Mouse (Mus musculus) kidney, adult 2 months (tissue): Measurements from ENCODE around the gene Man2a1. TPM values are rescaled to one million over a fixed set of nuclear protein-coding genes. Genes with fewer than 3 reads are reported as not detected.

Experiments used
- DNase-seq: peaks from one replicate; pipeline ENCODE4 v3.0.0; 2021
- H3K27ac ChIP-seq: fragments of 200-500 bp; 2 replicates; pipeline ENCODE4 v1.5.1; 2012; ENCODE audit warnings: low read depth, low read length, control low read depth, inconsistent platforms; ENCODE audit not compliant: insufficient read depth
- H3K27me3 ChIP-seq: fragments of 200-500 bp; replicated peaks from 2 replicates; pipeline ENCODE4 v1.6.1; 2012; ENCODE audit warnings: mild to moderate bottlenecking, moderate library complexity, low read length, inconsistent platforms; ENCODE audit not compliant: control insufficient read depth, insufficient read depth
- H3K36me3 ChIP-seq: fragments of 200-500 bp; 2 replicates; pipeline ENCODE4 v1.6.1; 2012; ENCODE audit warnings: mild to moderate bottlenecking, moderate library complexity, low read length, inconsistent platforms; ENCODE audit not compliant: control insufficient read depth, insufficient read depth
- H3K4me1 ChIP-seq: fragments of 200-500 bp; 2 replicates; pipeline ENCODE4 v1.6.1; 2011; ENCODE audit warnings: low read length; ENCODE audit not compliant: control insufficient read depth, insufficient read depth
- H3K4me3 ChIP-seq: fragments of 200-500 bp; 2 replicates; pipeline ENCODE4 v1.5.1; 2011; ENCODE audit warnings: mild to moderate bottlenecking, low read depth, low read length, control low read depth; ENCODE audit not compliant: insufficient read depth
- CTCF ChIP-seq: fragments of 200-500 bp; conservative IDR thresholded peaks from 2 replicates; pipeline ENCODE4 v1.5.1; 2011; ENCODE audit warnings: low read depth, mild to moderate bottlenecking, control low read depth, low read length, moderate library complexity, mixed read lengths; ENCODE audit not compliant: insufficient read depth, insufficient read length
- POLR2A ChIP-seq: fragments of 200-500 bp; IDR thresholded peaks from one replicate; pipeline ENCODE4 v1.6.1; 2011; ENCODE audit warnings: low read depth, low read length, control low read depth
- WGBS: fragments of 180-500 bp; shearing (Covaris S2); methylation state at CpG from one replicate; pipeline ENCODE4 v1.1.7; 2018; 5-methylcytosine and 5-hydroxymethylcytosine counted together
- polyA plus RNA-seq: library from polyadenylated mRNA; depleted of rRNA; stranded (reverse); fragments of >200 nt; gene quantifications from 2 replicates; pipeline ENCODE4 v1.2.3, GENCODE M21; 2012

The Man2a1 gene
- polyA plus RNA-seq, 1 experiment, result 27.3 TPM

DNA sequence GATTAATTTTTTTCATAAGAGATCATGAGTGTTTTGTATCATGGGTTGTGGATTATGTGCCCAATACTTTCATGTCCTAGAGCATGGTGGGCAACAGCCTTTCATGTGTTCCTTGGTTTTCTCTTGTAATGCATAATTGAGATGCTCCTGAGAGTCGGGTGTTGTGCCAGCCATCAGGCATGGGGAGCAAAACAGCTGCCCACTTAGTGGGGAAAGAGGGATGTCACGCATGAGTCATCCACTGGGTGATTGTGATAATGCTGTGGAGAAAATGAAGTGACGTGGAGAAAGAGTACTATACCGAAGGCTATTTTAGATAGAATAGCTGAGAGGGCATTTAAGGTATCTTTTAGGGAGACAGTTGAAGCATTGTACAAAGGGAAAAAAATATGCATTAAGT, 18.5 kb downstream of the Man2a1 start:
- 90% methylated on average over 4 of the region's 4 CpGs for WGBS
- TF ChIP-seq CTCF, result no peak
- TF ChIP-seq POLR2A, result no peak
- Histone ChIP-seq H3K36me3 (no peaks in the 10 kb centered on the region), H3K4me1 (peaks cover 44% of the 10 kb centered on the region), H3K4me3 (no peak overlapping the region), H3K27me3 (no peaks in the 10 kb centered on the region), H3K27ac (no peak overlapping the region)
- no peak for DNase-seq

DNA sequence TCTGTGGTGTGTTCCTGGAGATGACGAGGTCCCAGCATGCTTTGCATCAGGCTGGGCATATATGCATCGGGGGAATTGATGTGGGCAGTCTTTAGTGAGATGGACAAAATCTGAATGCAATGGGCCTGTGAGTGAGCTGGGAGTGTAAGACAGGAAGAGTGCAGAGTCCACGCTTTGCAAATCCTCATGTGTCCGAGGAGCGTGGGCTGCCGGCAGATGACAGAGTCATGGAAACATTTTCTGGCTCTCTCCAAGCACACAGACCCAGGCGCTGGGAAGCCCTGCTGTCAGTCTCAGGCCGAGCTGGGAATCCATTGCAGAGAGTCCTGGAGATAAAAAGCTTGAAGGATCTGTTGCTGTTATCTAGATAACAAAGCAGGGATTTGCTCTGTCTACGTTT, 19.6 kb downstream of the Man2a1 start:
- no peaks in the 10 kb centered on the region for H3K27me3 ChIP-seq
- peaks cover 39% of the 10 kb centered on the region for H3K4me1 ChIP-seq
- no peak overlapping the region for H3K4me3 ChIP-seq
- no peaks in the 10 kb centered on the region for H3K36me3 ChIP-seq
- TF ChIP-seq POLR2A (no peak), CTCF (no peak)
- DNase-seq, result no peak
- no peak overlapping the region for H3K27ac ChIP-seq
- 63% methylated on average over 9 of the region's 9 CpGs for WGBS

DNA sequence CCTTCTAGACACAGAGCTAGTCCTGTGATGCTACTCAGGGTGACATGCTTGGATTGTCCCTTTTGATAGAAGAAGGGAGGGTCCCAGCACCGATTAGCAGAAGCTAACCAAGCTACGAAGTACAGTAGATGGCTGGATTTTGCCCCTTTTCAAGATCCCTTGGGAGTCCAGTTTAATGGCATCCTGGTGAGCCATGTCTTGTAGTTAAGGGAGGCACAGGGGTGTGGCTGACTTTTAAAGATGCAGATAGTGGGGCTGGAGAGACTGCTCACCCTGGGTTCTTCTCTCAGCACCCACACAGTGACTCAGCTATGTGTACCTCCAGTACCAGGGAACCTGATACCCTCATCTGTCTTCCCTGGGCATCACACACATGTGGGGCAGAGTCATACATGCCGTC, 20.1 kb downstream of the Man2a1 start:
- DNase-seq, result no peak
- H3K4me1 ChIP-seq, result peaks cover 34% of the 10 kb centered on the region
- H3K36me3 ChIP-seq, result peaks cover 2% of the 10 kb centered on the region; the same call in 1 of the 2 replicates
- WGBS, result 72% methylated on average over 3 of the region's 3 CpGs
- no peak overlapping the region for H3K27ac ChIP-seq
- no peak for TF ChIP-seq POLR2A
- no peak for TF ChIP-seq CTCF
- no peak overlapping the region for H3K4me3 ChIP-seq
- no peaks in the 10 kb centered on the region for H3K27me3 ChIP-seq

DNA sequence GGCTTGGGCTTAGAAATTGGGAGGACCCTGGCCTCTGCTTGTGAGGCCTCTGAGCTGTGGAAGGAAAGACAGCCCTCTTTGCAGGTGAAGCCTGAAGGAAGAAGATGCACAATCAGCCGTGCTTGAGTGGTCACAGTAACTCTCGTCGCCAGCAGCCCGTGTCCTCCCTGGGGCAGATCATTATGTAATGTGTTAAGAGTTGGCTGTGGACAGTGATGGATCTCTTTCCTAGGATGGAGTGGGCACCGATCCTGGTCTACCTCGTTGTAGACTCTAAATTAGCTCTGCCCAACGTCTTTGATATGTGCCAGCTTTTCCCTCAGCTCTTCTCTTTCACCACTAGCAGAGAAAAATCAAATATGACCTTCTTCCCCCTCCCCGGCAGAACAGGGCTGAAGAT, 20.7 kb downstream of the Man2a1 start:
- Histone ChIP-seq H3K4me1 (peaks cover 29% of the 10 kb centered on the region), H3K27ac (no peak overlapping the region), H3K27me3 (no peaks in the 10 kb centered on the region), H3K36me3 (peaks cover 2% of the 10 kb centered on the region; the same call in 1 of the 2 replicates), H3K4me3 (no peak overlapping the region)
- TF ChIP-seq POLR2A (no peak), CTCF (no peak)
- 50% methylated on average over 8 of the region's 8 CpGs for WGBS
- DNase-seq, result peak; percentile 75

DNA sequence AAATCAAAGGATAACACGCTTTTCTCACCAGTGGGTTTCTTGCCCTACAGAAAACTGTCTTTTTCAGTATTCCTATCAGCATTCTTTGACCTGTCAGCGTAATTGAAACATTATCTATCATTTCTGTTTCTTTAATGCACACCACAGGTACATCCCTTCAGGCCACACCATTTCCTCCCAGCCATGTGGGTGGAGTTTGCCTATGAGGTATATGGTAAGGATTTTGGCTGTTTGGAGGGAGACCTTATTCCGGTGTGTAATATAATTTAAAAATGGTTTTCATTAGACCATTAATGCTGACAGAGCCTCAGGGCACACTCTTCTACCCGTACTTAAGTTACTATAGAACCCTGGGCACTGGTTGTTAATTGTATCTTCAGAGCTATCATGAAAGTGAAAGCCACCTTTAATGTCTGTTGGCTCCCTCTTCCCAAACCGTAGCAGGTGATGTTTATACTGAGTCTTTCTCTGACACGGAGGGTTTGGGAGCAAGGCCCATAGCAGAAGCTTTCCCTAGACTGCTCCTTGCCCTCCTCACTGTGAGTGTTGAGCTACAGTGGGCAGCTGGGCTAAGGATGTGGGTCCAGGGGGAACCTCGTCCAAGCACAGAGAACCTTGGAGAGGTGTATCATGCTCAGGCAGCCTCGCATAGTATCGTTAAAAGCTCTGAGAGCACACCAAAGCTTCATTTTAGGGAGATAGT, 21.3 kb downstream of the Man2a1 start:
- DNase-seq, result no peak
- Histone ChIP-seq H3K27me3 (no peaks in the 10 kb centered on the region), H3K36me3 (peaks cover 2% of the 10 kb centered on the region; the same call in 1 of the 2 replicates), H3K27ac (peak overlapping the region; percentile 7; the same call in 1 of the 2 replicates), H3K4me1 (peaks cover 26% of the 10 kb centered on the region; the same call in 1 of the 2 replicates), H3K4me3 (no peak overlapping the region)
- WGBS, result 83% methylated on average over 9 of the region's 9 CpGs
- TF ChIP-seq CTCF (no peak), POLR2A (no peak)

DNA sequence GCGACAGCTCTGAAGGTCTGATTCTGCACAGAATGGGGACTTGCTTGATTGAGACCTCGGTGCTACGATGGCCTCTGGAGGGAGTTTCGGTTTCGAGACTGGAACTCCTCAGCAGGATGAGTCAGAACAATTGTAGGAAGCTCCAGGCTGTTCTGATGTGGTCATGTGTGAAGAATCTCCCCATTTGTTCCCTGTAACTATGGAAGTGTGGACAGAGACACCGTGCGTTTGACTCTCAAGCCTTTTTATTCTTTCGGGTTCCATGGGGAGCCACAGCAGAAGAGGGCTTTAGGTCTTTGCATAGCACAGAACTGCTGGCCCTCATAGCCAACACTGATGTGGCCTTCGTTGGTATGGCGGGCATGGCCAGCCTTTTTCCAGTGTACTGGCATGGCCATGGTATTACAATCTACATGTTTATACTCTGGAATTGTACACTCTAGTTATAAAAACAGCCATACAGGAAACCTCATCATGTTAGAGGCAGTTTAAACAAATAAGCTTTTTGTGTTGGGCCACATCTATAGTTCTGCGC, 21.9 kb downstream of the Man2a1 start:
- Histone ChIP-seq H3K4me1 (peaks cover 22% of the 10 kb centered on the region; the same call in 1 of the 2 replicates), H3K36me3 (peaks cover 2% of the 10 kb centered on the region; the same call in 1 of the 2 replicates), H3K27me3 (no peaks in the 10 kb centered on the region), H3K4me3 (no peak overlapping the region), H3K27ac (peak overlapping the region; percentile 7; the same call in 1 of the 2 replicates)
- peak; percentile 74 for DNase-seq
- WGBS, result 83% methylated on average over 11 of the region's 11 CpGs
- no peak for TF ChIP-seq CTCF
- TF ChIP-seq POLR2A, result no peak

DNA sequence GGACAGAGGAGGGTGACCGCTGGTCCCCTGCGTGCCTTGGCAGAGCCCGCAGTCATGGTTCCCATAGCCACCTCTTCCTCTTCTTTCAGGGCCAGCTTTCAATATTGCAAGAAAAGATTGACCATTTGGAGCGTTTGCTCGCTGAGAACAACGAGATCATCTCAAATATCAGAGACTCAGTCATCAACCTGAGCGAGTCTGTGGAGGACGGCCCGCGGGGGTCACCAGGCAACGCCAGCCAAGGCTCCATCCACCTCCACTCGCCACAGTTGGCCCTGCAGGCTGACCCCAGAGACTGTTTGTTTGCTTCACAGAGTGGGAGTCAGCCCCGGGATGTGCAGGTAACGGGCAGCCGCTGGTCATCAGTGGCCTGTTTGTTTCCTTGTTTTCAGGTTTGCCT, 23.9 kb downstream of the Man2a1 start:
- H3K4me3 ChIP-seq, result no peak overlapping the region
- 83% methylated on average over 15 of the region's 15 CpGs for WGBS
- no peak for DNase-seq
- H3K4me1 ChIP-seq, result peaks cover 9% of the 10 kb centered on the region; the same call in 1 of the 2 replicates
- TF ChIP-seq POLR2A, result no peak
- H3K27ac ChIP-seq, result no peak overlapping the region
- peaks cover 2% of the 10 kb centered on the region; the same call in 1 of the 2 replicates for H3K36me3 ChIP-seq
- H3K27me3 ChIP-seq, result no peaks in the 10 kb centered on the region
